Mouse (Mus musculus) midbrain, embryonic 13.5 days (tissue): ENCODE measurements at regions not wholly inside any gene's neighbourhood (a gene's known extent, or its start where the extent isn't known, plus 50 kb on each side); places are given as distances from the start of the nearest gene placed in this dataset.
"Not testable (repeated sequence)": the region's sequence is repeated elsewhere in the genome, so short reads cannot be mapped to it uniquely, and the experiment has no call there.

Source experiments
- ATAC-seq: fragments of 200-750 bp; cut with Nextera tagmentation; 2 replicates; pipeline ENCODE4 v1.8.0; 2017; ENCODE audit warnings: mild to moderate bottlenecking, moderate TSS enrichment, moderate library complexity
- H3K27ac ChIP-seq: fragments of 300-500 bp; sonication (generic); 2 replicates; pipeline ENCODE4 v1.5.1; 2015; ENCODE audit warnings: inconsistent platforms, mild to moderate bottlenecking, moderate library complexity
- H3K27me3 ChIP-seq: fragments of 300-500 bp; sonication (generic); 2 replicates; pipeline ENCODE4 v1.6.1; 2015; ENCODE audit warnings: mild to moderate bottlenecking, inconsistent platforms
- H3K36me3 ChIP-seq: fragments of 300-500 bp; sonication (generic); 2 replicates; pipeline ENCODE4 v1.6.1; 2015; ENCODE audit warnings: mild to moderate bottlenecking, inconsistent platforms
- H3K4me1 ChIP-seq: fragments of 300-500 bp; sonication (generic); replicated peaks from 2 replicates; pipeline ENCODE4 v1.6.1; 2015; ENCODE audit warnings: inconsistent platforms
- H3K4me2 ChIP-seq: fragments of 300-500 bp; sonication (generic); replicated peaks from 2 replicates; pipeline ENCODE4 v1.6.1; 2015; ENCODE audit warnings: moderate library complexity, mild to moderate bottlenecking, inconsistent platforms
- H3K4me3 ChIP-seq: fragments of 300-500 bp; sonication (generic); replicated peaks from 2 replicates; pipeline ENCODE4 v1.5.1; 2015; ENCODE audit warnings: mild to moderate bottlenecking, inconsistent platforms
- H3K9ac ChIP-seq: fragments of 300-500 bp; sonication (generic); replicated peaks from 2 replicates; pipeline ENCODE4 v1.6.1; 2015; ENCODE audit warnings: mild to moderate bottlenecking, inconsistent platforms
- H3K9me3 ChIP-seq: fragments of 300-500 bp; sonication (generic); 2 replicates; pipeline ENCODE4 v1.6.1; 2016; ENCODE audit warnings: mild to moderate bottlenecking, inconsistent platforms
- WGBS: fragments of 180-500 bp; shearing (Covaris S2); methylation state at CpG from one replicate; pipeline ENCODE4 v1.1.7; 2015; 5-methylcytosine and 5-hydroxymethylcytosine counted together

DNA sequence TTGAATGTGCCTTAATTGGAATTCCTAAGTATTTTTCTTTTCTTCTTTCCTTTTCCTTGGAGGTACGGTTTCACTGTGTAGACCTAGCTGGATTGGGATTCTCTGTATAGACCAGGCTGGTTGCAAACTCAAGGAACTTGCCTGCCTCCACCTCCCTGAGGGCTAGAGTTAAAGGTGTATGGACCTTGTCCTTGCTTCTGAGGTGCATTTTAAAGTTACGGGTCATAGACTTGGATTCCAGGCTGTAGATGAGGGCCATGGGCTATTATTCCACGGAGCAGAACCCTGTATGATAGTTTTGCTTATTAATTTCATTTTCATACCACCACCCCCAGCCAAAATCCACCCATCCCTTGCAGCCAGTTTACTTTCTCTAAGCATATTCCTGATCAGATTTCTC lies 50.7 kb upstream of the Wdr26 start:
- 0 out of 2 replicates have a peak, but pooled peaks cover 8% of the 10 kb centered on the region for H3K27me3 ChIP-seq
- no peak overlapping the region for H3K4me2 ChIP-seq
- no peak overlapping the region for H3K27ac ChIP-seq
- 93% methylated on average over 3 of the region's 3 CpGs for WGBS
- no peaks in the 10 kb centered on the region for H3K9me3 ChIP-seq
- ATAC-seq: no peak
- no peak overlapping the region for H3K9ac ChIP-seq
- H3K36me3 ChIP-seq: no peaks in the 10 kb centered on the region
- peaks cover 13% of the 10 kb centered on the region for H3K4me1 ChIP-seq
- no peak overlapping the region for H3K4me3 ChIP-seq

DNA sequence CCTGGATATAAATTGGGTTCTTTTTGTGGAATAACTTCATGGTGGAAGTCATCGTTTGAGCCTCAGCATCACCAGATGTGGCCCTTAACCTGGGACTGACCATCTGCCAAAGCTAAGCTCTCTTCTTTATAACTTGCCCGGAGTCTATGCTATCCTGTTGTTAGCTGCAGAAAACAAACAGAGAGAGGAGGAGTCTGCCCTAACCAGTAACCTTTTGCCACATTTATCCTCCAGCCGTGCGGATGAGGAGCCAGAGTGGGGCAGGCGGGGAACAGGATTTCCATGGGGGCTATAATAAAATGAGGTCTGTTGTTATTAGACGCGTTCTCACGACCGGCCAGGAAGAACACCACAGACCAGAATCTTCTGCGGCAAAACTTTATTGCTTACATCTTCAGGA lies 51.4 kb upstream of the Wdr26 start:
- WGBS: 96% methylated on average over 10 of the region's 10 CpGs
- Histone ChIP-seq H3K9me3 (no peaks in the 10 kb centered on the region), H3K27ac (no peak overlapping the region), H3K4me1 (peaks cover 13% of the 10 kb centered on the region), H3K4me3 (no peak overlapping the region), H3K27me3 (0 out of 2 replicates have a peak, but pooled peaks cover 2% of the 10 kb centered on the region), H3K9ac (no peak overlapping the region), H3K4me2 (no peak overlapping the region), H3K36me3 (no peaks in the 10 kb centered on the region)
- no peak for ATAC-seq

- not testable (repeated sequence) for H3K9ac ChIP-seq, H3K4me1 ChIP-seq, H3K36me3 ChIP-seq, H3K4me3 ChIP-seq, ATAC-seq, H3K4me2 ChIP-seq, H3K27me3 ChIP-seq, H3K27ac ChIP-seq, H3K9me3 ChIP-seq
- 97% methylated on average over 11 of the region's 15 CpGs for WGBS
These were observed 58.7 kb upstream of the Wdr26 start for GRCm38 (mm10) chr1:181270469-181270868.

- H3K27ac ChIP-seq: no peak overlapping the region
- ATAC-seq: no peak
- WGBS: 85% methylated on average over 5 of the region's 5 CpGs
- H3K4me3 ChIP-seq: no peak overlapping the region
- H3K4me1 ChIP-seq: 0 out of 2 replicates have a peak, but pooled peaks cover 7% of the 10 kb centered on the region
- H3K4me2 ChIP-seq: no peak overlapping the region
- no peaks in the 10 kb centered on the region for H3K27me3 ChIP-seq
- no peak overlapping the region for H3K9ac ChIP-seq
- H3K36me3 ChIP-seq: no peaks in the 10 kb centered on the region
- H3K9me3 ChIP-seq: no peaks in the 10 kb centered on the region
These were observed 59.4 kb upstream of the Wdr26 start for GRCm38 (mm10) chr1:181271164-181271563.

DNA sequence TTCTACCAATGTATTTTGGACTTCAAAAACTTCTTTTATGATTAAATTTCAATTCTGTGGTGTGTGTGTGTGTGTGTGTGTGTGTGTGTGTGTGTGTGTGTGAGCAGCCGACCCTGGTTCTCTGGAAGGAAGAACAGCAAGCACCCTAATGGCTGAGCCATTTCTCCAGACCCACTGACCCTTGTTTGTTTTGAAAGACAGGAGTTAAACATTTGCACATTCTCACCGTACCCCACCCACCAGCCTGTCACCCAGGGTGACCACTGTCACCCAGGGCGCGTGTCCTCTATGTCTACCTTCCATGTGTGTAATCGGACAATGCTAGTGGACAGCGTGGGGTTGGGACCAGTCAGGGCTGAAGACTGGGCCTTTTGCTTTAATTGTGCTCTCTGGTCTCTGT lies 60.0 kb upstream of the Wdr26 start:
- H3K27ac ChIP-seq: no peak overlapping the region
- WGBS: 85% methylated on average over 6 of the region's 6 CpGs
- H3K4me3 ChIP-seq: no peak overlapping the region
- H3K9me3 ChIP-seq: no peaks in the 10 kb centered on the region
- H3K36me3 ChIP-seq: no peaks in the 10 kb centered on the region
- no peak for ATAC-seq
- no peak overlapping the region for H3K9ac ChIP-seq
- no peak overlapping the region for H3K4me2 ChIP-seq
- H3K4me1 ChIP-seq: 0 out of 2 replicates have a peak, but pooled peaks cover 7% of the 10 kb centered on the region
- no peaks in the 10 kb centered on the region for H3K27me3 ChIP-seq

DNA sequence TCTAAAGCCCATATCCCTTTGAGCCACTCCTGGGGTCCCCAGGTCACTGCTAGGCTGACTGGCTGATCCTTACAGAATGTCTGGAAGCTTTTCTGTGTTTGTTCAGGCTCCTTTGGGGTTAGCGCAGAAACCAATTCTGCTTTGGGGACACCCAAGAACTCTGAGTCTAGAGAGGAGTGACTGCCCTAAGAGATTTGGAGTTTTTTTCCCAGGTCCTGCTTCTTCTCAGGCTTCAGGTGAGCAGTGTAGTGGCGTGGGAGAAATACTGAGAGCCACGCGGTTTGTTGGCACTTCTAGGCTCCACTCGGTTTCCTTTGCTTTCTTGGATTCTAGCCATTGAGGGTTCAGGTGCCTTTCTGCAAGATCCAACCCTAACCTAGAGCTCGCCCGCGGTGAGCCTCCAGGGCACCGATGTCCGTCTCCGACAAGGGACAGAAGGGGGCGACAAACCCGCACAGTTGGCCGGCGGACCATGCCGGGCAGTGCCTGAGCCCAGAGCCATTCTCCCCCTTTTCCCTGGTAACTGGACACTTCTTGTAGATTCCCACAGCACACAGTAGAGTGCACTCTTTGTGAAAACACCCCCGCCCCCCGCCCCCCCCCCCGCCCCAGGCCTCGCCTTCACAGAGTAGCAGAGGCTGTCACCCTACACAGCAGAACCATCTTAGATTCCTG lies 61.0 kb upstream of the Wdr26 start:
- peak; percentile 96 for ATAC-seq
- H3K4me2 ChIP-seq: no peak overlapping the region; the same call in 1 of the 2 replicates
- no peaks in the 10 kb centered on the region for H3K9me3 ChIP-seq
- no peak overlapping the region for H3K27ac ChIP-seq
- H3K27me3 ChIP-seq: no peaks in the 10 kb centered on the region
- 0 out of 2 replicates have a peak, but pooled peaks cover 7% of the 10 kb centered on the region for H3K4me1 ChIP-seq
- no peak overlapping the region for H3K9ac ChIP-seq
- WGBS: 5% methylated on average over 19 of the region's 20 CpGs
- no peak overlapping the region for H3K4me3 ChIP-seq
- no peaks in the 10 kb centered on the region for H3K36me3 ChIP-seq

- Histone ChIP-seq H3K4me3 (no peak overlapping the region), H3K9ac (no peak overlapping the region), H3K4me1 (0 out of 2 replicates have a peak, but pooled peaks cover 7% of the 10 kb centered on the region), H3K27me3 (no peaks in the 10 kb centered on the region), H3K4me2 (no peak overlapping the region), H3K27ac (no peak overlapping the region), H3K36me3 (no peaks in the 10 kb centered on the region), H3K9me3 (no peaks in the 10 kb centered on the region)
- WGBS: 54% methylated on average over 7 of the region's 10 CpGs
- ATAC-seq: no peak
These were observed 61.9 kb upstream of the Wdr26 start for GRCm38 (mm10) chr1:181273540-181274204.

DNA sequence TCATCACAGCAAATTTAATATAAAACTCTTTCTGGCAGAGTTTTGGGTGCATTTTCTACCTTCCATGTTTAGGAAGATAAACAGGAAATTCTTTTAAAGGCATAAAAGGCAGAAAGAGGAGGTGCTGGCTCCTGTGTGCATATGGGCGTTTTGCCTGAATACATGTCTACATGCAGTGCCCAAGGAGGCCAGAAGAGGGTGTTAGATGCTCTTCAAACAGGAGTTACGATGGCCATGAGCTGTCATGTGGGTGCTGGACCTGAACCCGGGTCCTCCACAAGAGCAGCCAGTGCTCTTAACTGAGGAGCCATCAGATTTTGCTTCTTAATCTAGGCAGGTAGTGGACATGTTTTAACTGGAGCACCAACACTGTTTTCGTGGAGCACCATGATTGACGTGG lies 69.0 kb upstream of the Wdr26 start:
- H3K36me3 ChIP-seq: no peaks in the 10 kb centered on the region
- no peaks in the 10 kb centered on the region for H3K27me3 ChIP-seq
- no peaks in the 10 kb centered on the region for H3K9me3 ChIP-seq
- ATAC-seq: no peak
- 87% methylated on average over 5 of the region's 5 CpGs for WGBS
- no peaks in the 10 kb centered on the region for H3K4me1 ChIP-seq
- H3K9ac ChIP-seq: no peak overlapping the region
- H3K4me2 ChIP-seq: no peak overlapping the region
- H3K27ac ChIP-seq: no peak overlapping the region
- no peak overlapping the region for H3K4me3 ChIP-seq

DNA sequence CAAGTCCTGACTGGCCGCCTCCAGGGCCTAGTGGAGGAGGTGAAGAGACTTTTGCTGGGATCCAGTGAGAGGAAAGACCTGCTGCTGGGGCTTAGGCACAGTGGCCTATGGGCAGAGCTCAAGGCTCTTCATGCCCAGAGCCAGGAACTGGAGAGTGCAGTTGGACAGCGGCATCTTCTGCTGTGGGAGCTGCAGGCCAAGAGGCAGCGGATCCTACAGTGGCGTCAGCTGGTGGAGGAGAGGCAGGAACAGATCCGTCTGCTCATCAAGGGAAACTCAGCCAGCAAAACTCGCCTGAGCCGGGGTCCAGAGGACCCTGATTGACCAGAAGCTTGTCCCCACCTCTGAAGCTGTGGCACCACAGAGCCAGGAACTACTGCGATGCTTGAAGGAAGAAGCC lies 69.4 kb upstream of the Cnih3 start:
- WGBS: 93% methylated on average over 8 of the region's 8 CpGs
- not testable (repeated sequence) for H3K9me3 ChIP-seq, H3K27ac ChIP-seq, H3K36me3 ChIP-seq, H3K4me2 ChIP-seq, H3K4me3 ChIP-seq, H3K4me1 ChIP-seq, ATAC-seq, H3K27me3 ChIP-seq, H3K9ac ChIP-seq

GRCm38 (mm10) chr1:181283539-181283938 lies 68.9 kb upstream of the Cnih3 start:
- not testable (repeated sequence) for H3K9me3 ChIP-seq, H3K36me3 ChIP-seq, H3K4me1 ChIP-seq, H3K4me3 ChIP-seq, H3K9ac ChIP-seq, H3K27me3 ChIP-seq, H3K27ac ChIP-seq, H3K4me2 ChIP-seq, ATAC-seq
- WGBS: 87% methylated on average over 8 of the region's 8 CpGs

DNA sequence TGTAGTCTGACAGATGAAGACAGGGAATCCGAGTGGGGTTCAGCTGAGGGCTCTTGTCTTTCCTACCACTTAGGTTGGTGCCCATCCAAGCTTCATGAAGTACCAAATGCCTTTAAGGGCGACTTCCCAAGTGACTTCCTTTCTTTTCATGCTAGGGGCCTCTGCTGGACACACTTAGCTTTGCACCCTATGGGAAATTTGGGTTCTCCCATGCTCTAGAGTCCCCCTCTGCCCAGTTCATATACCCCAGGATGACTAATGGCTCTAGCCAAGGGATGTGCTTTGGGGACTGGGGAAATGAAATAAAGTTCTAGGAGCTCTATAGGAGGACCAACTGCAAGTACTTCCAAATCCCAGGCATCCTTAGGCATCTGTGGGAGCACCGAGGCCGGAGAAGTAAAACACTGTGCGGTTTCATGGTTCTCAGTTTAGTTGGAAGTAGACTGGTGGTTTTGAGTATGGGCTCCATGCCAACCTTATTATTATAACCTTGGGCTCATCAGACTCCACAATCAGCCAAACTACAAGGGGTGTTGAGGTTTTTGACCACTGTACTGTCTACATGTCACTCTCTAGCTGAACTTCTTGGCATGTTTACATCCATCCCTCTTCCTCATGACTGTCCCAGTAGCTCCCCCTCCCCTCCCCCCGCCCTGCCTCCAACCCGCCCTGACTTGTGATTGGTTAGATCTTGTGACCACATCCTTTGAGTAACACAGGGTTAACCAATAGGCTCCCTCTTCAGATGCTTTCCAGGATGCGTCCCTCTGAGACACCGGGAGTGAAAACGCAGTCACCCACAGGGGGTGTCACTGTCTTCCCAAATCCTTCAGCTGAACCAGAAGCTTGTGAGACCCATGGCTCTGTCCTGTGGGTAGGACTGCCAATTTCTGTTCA lies 67.9 kb upstream of the Cnih3 start:
- ATAC-seq: no peak

GRCm38 (mm10) chr1:181285600-181285999 lies 66.8 kb upstream of the Cnih3 start:
- WGBS: 89% methylated on average over 8 of the region's 8 CpGs

More for the DNA sequence above, 67.9 kb upstream of the Cnih3 start:
- H3K27me3 ChIP-seq: no peaks in the 10 kb centered on the region
- no peak overlapping the region for H3K9ac ChIP-seq
- H3K9me3 ChIP-seq: no peaks in the 10 kb centered on the region
- H3K4me1 ChIP-seq: no peaks in the 10 kb centered on the region
- H3K36me3 ChIP-seq: no peaks in the 10 kb centered on the region
- no peak overlapping the region for H3K4me3 ChIP-seq
- WGBS: 77% methylated on average over 10 of the region's 10 CpGs
- no peak overlapping the region for H3K27ac ChIP-seq
- H3K4me2 ChIP-seq: no peak overlapping the region

More at GRCm38 (mm10) chr1:181285600-181285999, 66.8 kb upstream of the Cnih3 start:
- ATAC-seq: no peak
- Histone ChIP-seq H3K36me3 (no peaks in the 10 kb centered on the region), H3K27ac (no peak overlapping the region), H3K4me3 (no peak overlapping the region), H3K4me1 (no peaks in the 10 kb centered on the region), H3K4me2 (no peak overlapping the region), H3K27me3 (no peaks in the 10 kb centered on the region), H3K9me3 (no peaks in the 10 kb centered on the region), H3K9ac (no peak overlapping the region)
